Mouse (Mus musculus) limb, embryonic 11.5 days (tissue): Measurements from ENCODE around the gene Tmem259. TPM values are rescaled to one million over a fixed set of nuclear protein-coding genes. Genes with fewer than 3 reads are reported as not detected.
A peak's percentile ranks its signal among the peaks of the same experiment; 100 is the strongest.

Experiments used
- ATAC-seq: fragments of 200-750 bp; cut with Nextera tagmentation; 2 replicates; pipeline ENCODE4 v1.8.0; 2017; ENCODE audit warnings: low read depth; ENCODE audit not compliant: insufficient number of reproducible peaks, low FRiP score, low TSS enrichment
- DNase-seq: peaks from one replicate; pipeline ENCODE4 v3.0.0-alpha.2; 2015; ENCODE audit warnings: low spot score
- H3K27ac ChIP-seq: fragments of 300-500 bp; sonication (generic); replicated peaks from 2 replicates; pipeline ENCODE4 v1.5.1; 2014; ENCODE audit warnings: low read depth, mild to moderate bottlenecking, low read length
- H3K27me3 ChIP-seq: fragments of 300-500 bp; sonication (generic); 2 replicates; pipeline ENCODE4 v1.6.1; 2014; ENCODE audit warnings: mild to moderate bottlenecking, low read length, mixed read lengths; ENCODE audit not compliant: control insufficient read depth, insufficient read depth
- H3K36me3 ChIP-seq: fragments of 300-500 bp; sonication (generic); 2 replicates; pipeline ENCODE4 v1.6.1; 2014; ENCODE audit warnings: mild to moderate bottlenecking, low read length, moderate library complexity, mixed read lengths; ENCODE audit not compliant: control insufficient read depth, insufficient read depth
- H3K4me1 ChIP-seq: fragments of 300-500 bp; sonication (generic); 2 replicates; pipeline ENCODE4 v1.6.1; 2014; ENCODE audit warnings: low read length, mixed read lengths; ENCODE audit not compliant: control insufficient read depth, insufficient read depth
- H3K4me2 ChIP-seq: fragments of 300-500 bp; sonication (generic); 2 replicates; pipeline ENCODE4 v1.6.1; 2014; ENCODE audit warnings: low read depth, mild to moderate bottlenecking, moderate library complexity; ENCODE audit not compliant: severe bottlenecking
- H3K4me3 ChIP-seq: fragments of 300-500 bp; sonication (generic); 2 replicates; pipeline ENCODE4 v1.5.1; 2014; ENCODE audit warnings: low read depth, low read length
- H3K9ac ChIP-seq: fragments of 300-500 bp; sonication (generic); 2 replicates; pipeline ENCODE4 v1.6.1; 2014; ENCODE audit warnings: mild to moderate bottlenecking, low read length
- H3K9me3 ChIP-seq: fragments of 300-500 bp; sonication (generic); 2 replicates; pipeline ENCODE4 v1.6.1; 2016; ENCODE audit warnings: low read length; ENCODE audit not compliant: control insufficient read depth
- WGBS: fragments of 180-500 bp; shearing (Covaris S2); extraction: QIAGEN DNeasy Blood & Tissue Kit; methylation state at CpG from one replicate; pipeline ENCODE4 v1.1.7; 2014; 5-methylcytosine and 5-hydroxymethylcytosine counted together
- polyA plus RNA-seq: library from polyadenylated mRNA; unstranded; fragments of >200 nt; fragmentation: Nextera tagmentation; extraction: Ambion mirVana; gene quantifications from 2 replicates; pipeline ENCODE4 v1.2.1, GENCODE M21; 2014

The Tmem259 gene
- polyA plus RNA-seq, 1 experiment from 2014 or later = 15.9 TPM

GRCm38 (mm10) chr10:80025044-80025347, 40.9 kb upstream of the Tmem259 start:
- no peak overlapping the region for H3K4me3 ChIP-seq
- DNase-seq (no peak), ATAC-seq (no peak)
- no peaks in the 10 kb centered on the region for H3K27me3 ChIP-seq
- H3K36me3 ChIP-seq = peaks cover 8% of the 10 kb centered on the region; the same call in 1 of the 2 replicates
- no peak overlapping the region for H3K27ac ChIP-seq
- no peaks in the 10 kb centered on the region for H3K4me1 ChIP-seq
- H3K4me2 ChIP-seq = no peak overlapping the region
- 57% methylated on average over 4 of the region's 4 CpGs for WGBS
- no peaks in the 10 kb centered on the region for H3K9me3 ChIP-seq
- no peak overlapping the region for H3K9ac ChIP-seq

- Histone ChIP-seq H3K4me1 (peaks cover 4% of the 10 kb centered on the region), H3K27me3 (no peaks in the 10 kb centered on the region), H3K4me2 (no peak overlapping the region), H3K9ac (no peak overlapping the region), H3K36me3 (peaks cover 8% of the 10 kb centered on the region; the same call in 1 of the 2 replicates), H3K27ac (no peak overlapping the region), H3K9me3 (no peaks in the 10 kb centered on the region), H3K4me3 (no peak overlapping the region)
- DNase-seq = no peak
- ATAC-seq = no peak
- WGBS = 80% methylated on average over 15 of the region's 15 CpGs
Measured at GRCm38 (mm10) chr10:80024229-80025043, 40.3 kb upstream of the Tmem259 start.

GRCm38 (mm10) chr10:80023758-80024157, 39.6 kb upstream of the Tmem259 start:
- 89% methylated on average over 5 of the region's 5 CpGs for WGBS
- H3K9me3 ChIP-seq = no peaks in the 10 kb centered on the region
- H3K36me3 ChIP-seq = peaks cover 7% of the 10 kb centered on the region; the same call in 1 of the 2 replicates
- H3K4me1 ChIP-seq = peaks cover 10% of the 10 kb centered on the region
- no peak overlapping the region for H3K4me2 ChIP-seq
- H3K4me3 ChIP-seq = no peak overlapping the region
- no peak for ATAC-seq
- no peak overlapping the region for H3K9ac ChIP-seq
- H3K27me3 ChIP-seq = no peaks in the 10 kb centered on the region
- no peak overlapping the region for H3K27ac ChIP-seq
- no peak for DNase-seq

- Histone ChIP-seq H3K27me3 (no peaks in the 10 kb centered on the region), H3K36me3 (peaks cover 4% of the 10 kb centered on the region; the same call in 1 of the 2 replicates), H3K4me1 (peaks cover 10% of the 10 kb centered on the region), H3K27ac (no peak overlapping the region), H3K4me2 (no peak overlapping the region), H3K9me3 (no peaks in the 10 kb centered on the region), H3K4me3 (no peak overlapping the region), H3K9ac (no peak overlapping the region)
- 94% methylated on average over 8 of the region's 8 CpGs for WGBS
- ATAC-seq (no peak), DNase-seq (no peak)
Measured at GRCm38 (mm10) chr10:80022806-80023205, 38.7 kb upstream of the Tmem259 start.

GRCm38 (mm10) chr10:80022164-80022563, 38.0 kb upstream of the Tmem259 start:
- no peak overlapping the region for H3K4me2 ChIP-seq
- H3K9ac ChIP-seq = no peak overlapping the region
- H3K4me3 ChIP-seq = no peak overlapping the region
- no peak overlapping the region for H3K27ac ChIP-seq
- WGBS = 93% methylated on average over 12 of the region's 12 CpGs
- DNase-seq (no peak), ATAC-seq (no peak)
- no peaks in the 10 kb centered on the region for H3K27me3 ChIP-seq
- H3K4me1 ChIP-seq = peaks cover 10% of the 10 kb centered on the region
- H3K9me3 ChIP-seq = no peaks in the 10 kb centered on the region
- H3K36me3 ChIP-seq = peaks cover 4% of the 10 kb centered on the region; the same call in 1 of the 2 replicates

- Histone ChIP-seq H3K4me1 (peaks cover 10% of the 10 kb centered on the region), H3K9me3 (no peaks in the 10 kb centered on the region), H3K4me3 (no peak overlapping the region), H3K9ac (no peak overlapping the region), H3K4me2 (no peak overlapping the region), H3K27me3 (peaks cover 1% of the 10 kb centered on the region; the same call in 1 of the 2 replicates), H3K36me3 (peaks cover 4% of the 10 kb centered on the region; the same call in 1 of the 2 replicates), H3K27ac (no peak overlapping the region)
- no peak for ATAC-seq
- DNase-seq = no peak
- WGBS = 88% methylated on average over 13 of the region's 13 CpGs
Measured at GRCm38 (mm10) chr10:80021320-80021641, 37.2 kb upstream of the Tmem259 start.

- ATAC-seq = no peak
- WGBS = 84% methylated on average over 18 of the region's 18 CpGs
- Histone ChIP-seq H3K9ac (no peak overlapping the region), H3K4me1 (peaks cover 10% of the 10 kb centered on the region), H3K4me3 (no peak overlapping the region), H3K27me3 (peaks cover 7% of the 10 kb centered on the region; the same call in 1 of the 2 replicates), H3K9me3 (no peaks in the 10 kb centered on the region), H3K4me2 (peak overlapping the region; percentile 60; the same call in 1 of the 2 replicates), H3K27ac (no peak overlapping the region), H3K36me3 (peaks cover 4% of the 10 kb centered on the region; the same call in 1 of the 2 replicates)
- DNase-seq = no peak
Measured at GRCm38 (mm10) chr10:80020603-80021319, 36.6 kb upstream of the Tmem259 start.

- DNase-seq (no peak), ATAC-seq (no peak)
- Histone ChIP-seq H3K4me2 (peak overlapping the region; percentile 60), H3K27ac (no peak overlapping the region), H3K27me3 (peaks cover 10% of the 10 kb centered on the region), H3K36me3 (peaks cover 4% of the 10 kb centered on the region; the same call in 1 of the 2 replicates), H3K4me3 (peak overlapping the region; percentile 32), H3K9ac (peak overlapping the region; percentile 76), H3K4me1 (peaks cover 10% of the 10 kb centered on the region), H3K9me3 (no peaks in the 10 kb centered on the region)
- WGBS = 23% methylated on average over 11 of the region's 11 CpGs
Measured at GRCm38 (mm10) chr10:80020191-80020590, 36.1 kb upstream of the Tmem259 start.
